ENCODE assay signal across 9 mouse cellular contexts in the genomic region with DNA sequence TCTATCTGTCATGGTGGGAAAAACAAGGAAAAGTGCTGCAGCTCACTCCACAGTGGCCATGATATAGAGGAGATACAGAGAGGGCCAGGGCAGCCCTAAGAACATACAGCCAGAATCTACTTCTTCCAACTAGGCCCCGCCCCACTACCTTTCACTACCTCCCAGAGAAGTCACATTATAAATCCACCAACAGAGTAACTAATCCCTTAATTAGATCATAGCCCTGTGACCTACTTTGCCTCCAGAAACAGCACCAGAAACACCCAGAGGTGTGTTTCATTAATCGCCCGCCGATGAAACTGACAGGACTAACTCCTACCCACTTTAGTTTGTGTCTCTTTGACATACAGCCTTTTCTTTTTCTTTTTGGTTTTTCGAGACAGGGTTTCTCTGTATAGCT. TPM values are rescaled to one million over a fixed set of nuclear protein-coding genes. Genes with fewer than 3 reads are reported as not detected.
DNase-seq lines count a peak whose midpoint lies in the region; ATAC-seq and TF ChIP-seq lines count a peak whose summit lies in the region.
"Had no signal": no experiment of that assay in that cellular context is flagged by ENCODE, and none has a peak within 500 bp of the region (broad histone marks: within the 10 kb centered on the region; RNA-seq: fewer than 3 reads in every experiment).

No protein-coding gene starts in this region.

- H3K4me3 ChIP-seq in lung, postnatal 0 days (ENCODE audit: low read depth, low read length), result no peak overlapping the region
- H3K4me3 ChIP-seq in forebrain, embryonic 11.5 days (ENCODE audit: low read depth, low read length), result peak overlapping the region; percentile 92
- peak overlapping the region; percentile 86 for H3K4me3 ChIP-seq in liver, embryonic 12.5 days
- H3K4me3 ChIP-seq in stomach, embryonic 14.5 days (ENCODE audit: low read depth, low read length), result peak overlapping the region; percentile 86

- no peaks in the 10 kb centered on the region; the same call in 1 of the 2 replicates for H3K4me1 ChIP-seq in lung, postnatal 0 days (ENCODE audit: insufficient read depth, low read depth, low read length)
- peaks cover 2% of the 10 kb centered on the region; the same call in 1 of the 2 replicates for H3K4me1 ChIP-seq in forebrain, embryonic 11.5 days (replicated peaks; ENCODE audit: control insufficient read depth, insufficient read depth, low read length)
- H3K4me1 ChIP-seq in liver, embryonic 12.5 days, result peaks cover 29% of the 10 kb centered on the region
- peaks cover 12% of the 10 kb centered on the region; the same call in 1 of the 2 replicates for H3K4me1 ChIP-seq in stomach, embryonic 14.5 days (ENCODE audit: control insufficient read depth, insufficient read depth, low read length)

- no peak overlapping the region for H3K9ac ChIP-seq in lung, postnatal 0 days (replicated peaks; ENCODE audit: low read depth)
- H3K9ac ChIP-seq in forebrain, embryonic 11.5 days (ENCODE audit: low read length), result no peak overlapping the region; the same call in 1 of the 2 replicates
- H3K9ac ChIP-seq in liver, embryonic 12.5 days, result peak overlapping the region; percentile 83
- no peak overlapping the region for H3K9ac ChIP-seq in stomach, embryonic 14.5 days (replicated peaks; ENCODE audit: low read depth, low read length)

- 84% methylated on average over 5 of the region's 5 CpGs for WGBS in lung, postnatal 0 days
- WGBS in forebrain, embryonic 11.5 days, result 88% methylated on average over 5 of the region's 5 CpGs
- 76% methylated on average over 5 of the region's 5 CpGs for WGBS in liver, embryonic 12.5 days (ENCODE audit: insufficient replicate concordance)
- WGBS in stomach, embryonic 14.5 days, result 79% methylated on average over 5 of the region's 5 CpGs

- no peak for ATAC-seq in lung, postnatal 0 days
- no peak for ATAC-seq in forebrain, embryonic 11.5 days (replicated peaks; ENCODE audit: low FRiP score)
- ATAC-seq in liver, embryonic 12.5 days, result no peak
- ATAC-seq in stomach, embryonic 14.5 days (ENCODE audit: insufficient number of reproducible peaks, insufficient read depth, low FRiP score, low read depth), result no peak

- H3K4me2 ChIP-seq in lung, postnatal 0 days (replicated peaks; ENCODE audit: low read depth, low read length), result peak overlapping the region; percentile 72; the same call in 1 of the 2 replicates
- peak overlapping the region; percentile 76 for H3K4me2 ChIP-seq in forebrain, embryonic 11.5 days (ENCODE audit: low read depth, low read length, severe bottlenecking)
- H3K4me2 ChIP-seq in liver, embryonic 12.5 days, result peak overlapping the region; percentile 77
- H3K4me2 ChIP-seq in stomach, embryonic 14.5 days (replicated peaks; ENCODE audit: low read depth, low read length), result peak overlapping the region; percentile 68

- TF ChIP-seq EP300 in lung, postnatal 0 days (IDR thresholded peaks at IDR 0.05), result no peak

- H3K27ac ChIP-seq in lung, postnatal 0 days (ENCODE audit: low read length), result no peak overlapping the region
- H3K27ac ChIP-seq in forebrain, embryonic 11.5 days (ENCODE audit: low read depth, low read length), result no peak overlapping the region
- no peak overlapping the region for H3K27ac ChIP-seq in liver, embryonic 12.5 days
- no peak overlapping the region for H3K27ac ChIP-seq in stomach, embryonic 14.5 days (ENCODE audit: low read length)

- no peak for TF ChIP-seq CTCF in lung, postnatal 0 days (IDR thresholded peaks at IDR 0.05)

- H3K36me3 ChIP-seq in lung, postnatal 0 days (ENCODE audit: insufficient read depth, low read length), result no peaks in the 10 kb centered on the region
- H3K36me3 ChIP-seq in forebrain, embryonic 11.5 days (ENCODE audit: control insufficient read depth, insufficient read depth, low read length), result no peaks in the 10 kb centered on the region; the same call in 1 of the 2 replicates
- peaks cover 25% of the 10 kb centered on the region for H3K36me3 ChIP-seq in liver, embryonic 12.5 days
- no peaks in the 10 kb centered on the region for H3K36me3 ChIP-seq in stomach, embryonic 14.5 days (ENCODE audit: control insufficient read depth, insufficient read depth, low read length)

- H3K9me3 ChIP-seq in lung, postnatal 0 days (ENCODE audit: low read length), result no peaks in the 10 kb centered on the region
- H3K9me3 ChIP-seq in forebrain, embryonic 11.5 days (ENCODE audit: control insufficient read depth, low read length), result no peaks in the 10 kb centered on the region
- H3K9me3 ChIP-seq in liver, embryonic 12.5 days (replicated peaks), result no peaks in the 10 kb centered on the region
- H3K9me3 ChIP-seq in stomach, embryonic 14.5 days (ENCODE audit: control insufficient read depth, low read depth, low read length), result no peaks in the 10 kb centered on the region

- H3K27me3 ChIP-seq in lung, postnatal 0 days (replicated peaks; ENCODE audit: insufficient read depth, low read length), result no peaks in the 10 kb centered on the region
- H3K27me3 ChIP-seq in forebrain, embryonic 11.5 days (ENCODE audit: control insufficient read depth, insufficient read depth, low read length), result no peaks in the 10 kb centered on the region
- H3K27me3 ChIP-seq in liver, embryonic 12.5 days (replicated peaks), result no peaks in the 10 kb centered on the region
- H3K27me3 ChIP-seq in stomach, embryonic 14.5 days (ENCODE audit: control insufficient read depth, insufficient read depth, low read length), result no peaks in the 10 kb centered on the region

- no peak for DNase-seq in lung, postnatal 0 days (ENCODE audit: low spot score)
- DNase-seq in lung, adult 18-20 months, result no peak
- no peak for DNase-seq in forebrain, embryonic 11.5 days (ENCODE audit: low spot score)
- no peak for DNase-seq in ovary, adult 18-20 months (ENCODE audit: low spot score)
- no peak for DNase-seq in spleen, adult 12 weeks (ENCODE audit: low spot score)
- DNase-seq in gastrocnemius, postnatal 4 days (ENCODE audit: low spot score in 2 of 2), result no peak

RNA-seq across cellular contexts. Expression of gene Gtf2f2, which starts 1.5 kb away (rescaled TPM):
- polyA plus RNA-seq in lung, postnatal 0 days (2015; fragmentation: Nextera tagmentation; extraction: Ambion mirVana), result 21.4 and 21.7 TPM in 2 replicates
- 57.0 and 59.0 TPM in 2 replicates for polyA plus RNA-seq in forebrain, embryonic 11.5 days (2014; fragmentation: Nextera tagmentation; extraction: Ambion mirVana)
- 39.4 and 40.8 TPM in 2 replicates for polyA plus RNA-seq in liver, embryonic 12.5 days (2016; fragmentation: Nextera tagmentation; extraction: Ambion mirVana)
- 33.8 and 36.0 TPM in 2 replicates for polyA plus RNA-seq in stomach, embryonic 14.5 days (2014; fragmentation: Nextera tagmentation; extraction: Ambion mirVana)
- total RNA-seq in gastrocnemius, postnatal 4 days (2021), result 10 to 100 TPM; 19.1 to 19.5 TPM

RNA-seq across cellular contexts. Expression of gene Kctd4, which starts 54.4 kb away (rescaled TPM):
- 0.21 and 0.24 TPM in 2 replicates for polyA plus RNA-seq in lung, postnatal 0 days (2015; fragmentation: Nextera tagmentation; extraction: Ambion mirVana)
- polyA plus RNA-seq in forebrain, embryonic 11.5 days (2014; fragmentation: Nextera tagmentation; extraction: Ambion mirVana), result 0.79 and 1.2 TPM in 2 replicates
- 0.29 and 0.33 TPM in 2 replicates for polyA plus RNA-seq in liver, embryonic 12.5 days (2016; fragmentation: Nextera tagmentation; extraction: Ambion mirVana)
- 1.2 TPM in 2 replicates for polyA plus RNA-seq in stomach, embryonic 14.5 days (2014; fragmentation: Nextera tagmentation; extraction: Ambion mirVana)
- total RNA-seq in gastrocnemius, postnatal 4 days (2021), result under 1 TPM; 0.12 to 0.18 TPM
- polyA plus RNA-seq: large intestine, adult 2 months had no signal
